Mouse (Mus musculus): ENCODE results near the gene Ropn1l.

Ropn1l gene

DNA sequence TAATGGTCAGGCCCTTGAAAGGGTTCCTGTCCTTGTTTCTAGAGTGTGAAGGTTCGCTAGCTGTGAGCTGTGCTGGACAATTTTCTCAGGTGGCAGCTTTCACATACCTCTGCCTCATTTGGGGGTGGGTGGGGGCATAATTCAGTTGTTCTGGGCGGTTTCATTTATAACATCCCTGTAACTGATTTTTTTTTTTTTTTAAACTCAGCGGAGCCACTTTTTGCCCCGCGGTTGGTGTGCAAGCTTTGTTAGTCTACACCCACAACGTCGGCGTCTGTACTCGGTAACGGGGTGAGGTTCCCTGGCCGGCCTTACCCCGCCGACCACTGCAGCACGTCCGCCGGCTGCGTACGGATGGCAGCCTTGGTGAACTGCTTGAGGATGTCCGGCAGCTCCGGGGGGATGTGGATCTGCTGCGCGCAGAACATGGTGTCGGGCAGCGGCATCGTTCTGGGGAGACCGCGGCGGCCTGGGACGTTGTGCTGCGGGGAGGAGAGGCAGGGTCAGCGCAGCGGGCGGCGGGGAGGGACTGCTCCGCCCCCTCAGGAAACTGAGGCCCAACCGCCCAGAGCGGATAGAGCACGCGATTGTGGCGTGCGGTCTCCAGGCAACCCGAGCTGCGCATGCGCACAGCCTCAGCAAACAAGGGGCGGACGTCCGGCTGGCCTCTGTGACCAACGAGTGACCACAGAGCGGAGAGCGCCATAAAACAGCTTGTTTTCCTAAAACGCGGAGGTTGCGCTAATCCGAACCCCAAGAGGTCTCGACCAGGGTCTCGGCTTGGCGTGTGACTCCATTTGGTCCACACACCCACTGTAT, at the start of gene Ropn1l:
Ropn1l (minus strand) TSS at position 640 of the 819 bp plus-strand sequence.
- DNase-seq (ENCODE audit: low spot score), result peak; percentile 94

DNA sequence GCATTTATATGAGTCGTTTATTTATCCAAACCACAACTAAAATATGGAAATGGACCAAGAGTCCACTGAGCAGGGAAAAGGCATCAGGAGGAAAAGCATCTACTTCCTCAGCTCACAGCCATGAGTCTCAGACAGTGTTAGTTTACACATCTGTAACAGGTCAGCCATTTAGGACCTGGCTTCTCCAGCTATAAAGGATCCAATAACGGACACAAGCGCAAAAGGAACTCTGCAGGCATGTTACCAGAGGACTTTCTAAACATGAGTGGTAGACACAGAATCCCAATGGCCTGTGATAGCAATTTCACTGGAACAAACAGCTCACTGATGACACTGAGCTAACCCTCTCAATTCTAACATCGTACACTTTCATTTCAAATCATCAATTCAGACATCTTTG, 49.5 kb upstream of the Ropn1l start:
- DNase-seq (ENCODE audit: low spot score), result no peak

DNA sequence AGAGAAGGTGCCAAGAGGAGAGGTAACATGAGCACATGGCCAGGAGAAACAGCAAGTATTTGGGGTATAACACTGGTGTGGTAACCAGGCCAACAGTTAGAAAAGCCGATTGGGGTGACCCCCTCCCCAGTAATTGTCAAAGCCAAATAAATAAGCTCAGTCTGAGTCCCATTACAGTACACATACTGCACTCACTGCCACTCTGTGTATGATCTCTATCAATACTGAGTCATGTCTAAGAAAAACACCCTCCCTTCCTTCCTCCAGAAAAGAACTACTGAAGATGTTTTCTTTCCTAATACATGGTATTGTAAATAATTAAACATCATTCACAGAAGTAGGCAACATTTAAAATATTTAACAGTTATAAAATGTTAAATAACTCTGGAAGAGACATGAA, 48.8 kb upstream of the Ropn1l start:
- DNase-seq (ENCODE audit: low spot score), result no peak

DNA sequence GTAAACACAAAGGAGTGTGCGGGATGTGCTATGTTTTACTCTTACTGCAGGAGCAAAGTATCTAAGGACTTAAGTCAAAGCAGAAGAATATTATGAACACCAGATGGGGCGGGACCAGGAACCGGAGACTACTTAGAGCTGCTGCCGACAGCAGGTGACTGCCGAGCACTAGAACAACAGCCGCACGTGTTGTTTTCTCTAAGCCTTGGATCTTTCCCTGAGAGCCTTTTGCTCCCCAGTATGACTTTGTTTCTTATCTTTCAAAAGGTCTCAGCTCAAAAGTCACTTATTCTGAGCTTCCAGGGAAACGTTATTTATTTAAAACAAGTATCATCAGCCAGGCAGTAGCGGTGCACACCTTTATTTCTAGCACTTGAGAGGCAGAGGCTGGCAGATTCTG, 41.3 kb upstream of the Ropn1l start:
- no peak for DNase-seq (ENCODE audit: low spot score)

DNA sequence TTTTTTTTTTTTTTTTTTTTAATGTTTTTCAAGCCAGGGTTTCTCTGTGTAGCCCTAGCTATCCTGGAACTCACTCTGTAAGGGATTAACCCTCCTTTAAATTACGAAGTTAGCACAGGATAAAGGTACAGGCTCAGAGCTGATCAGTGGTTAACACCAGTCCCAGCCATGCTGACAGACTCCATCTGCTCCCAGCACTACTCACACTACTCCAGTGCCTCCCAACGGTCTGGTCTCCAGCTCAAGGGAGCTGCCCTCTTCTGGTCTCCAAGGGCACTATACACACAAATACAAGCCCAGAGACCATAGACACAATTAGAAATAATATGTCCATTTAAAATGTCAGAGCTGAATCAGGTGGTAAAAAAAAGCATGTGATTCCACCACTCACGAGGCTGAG, 40.8 kb upstream of the Ropn1l start:
- no peak for DNase-seq (ENCODE audit: low spot score)

DNA sequence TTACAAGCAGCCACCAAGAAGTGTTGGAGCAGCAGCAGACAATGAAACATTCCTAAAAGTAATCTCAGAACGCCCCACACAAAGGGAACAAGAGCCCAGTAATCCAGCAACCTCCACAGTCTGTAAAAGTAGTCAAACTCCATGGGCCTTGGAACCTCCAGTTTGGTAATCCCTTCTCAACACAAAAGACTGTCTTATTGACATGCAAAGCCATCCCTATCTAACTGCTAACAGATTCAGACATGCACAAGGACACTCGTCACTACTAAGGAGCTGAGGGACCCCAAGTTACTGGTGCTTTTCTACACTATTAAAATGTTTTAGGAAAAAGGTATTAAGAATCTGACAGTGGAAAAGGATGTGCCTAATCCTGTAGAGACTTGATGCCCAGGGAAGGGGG, 33.9 kb upstream of the Ropn1l start:
- no peak for DNase-seq (ENCODE audit: low spot score)

DNA sequence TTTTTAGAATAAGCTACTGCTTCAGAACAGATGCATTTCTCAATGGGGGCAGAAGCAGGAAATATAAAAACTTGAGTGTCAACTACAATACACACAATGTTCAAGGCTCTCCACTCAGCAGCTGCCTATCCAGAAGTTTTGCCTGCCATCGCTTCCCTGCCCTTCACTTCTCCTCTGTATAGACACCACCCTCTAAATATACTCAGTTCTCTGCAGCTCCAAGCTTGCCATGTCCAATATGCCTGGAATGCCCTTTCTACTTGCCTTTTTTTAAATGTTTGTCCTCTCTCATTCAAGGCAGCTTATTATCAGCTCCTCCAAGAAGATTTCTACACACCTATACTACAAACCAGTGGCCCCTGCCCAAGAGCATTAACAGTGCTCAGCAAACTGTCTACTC, 23.1 kb upstream of the Ropn1l start:
- no peak for DNase-seq (ENCODE audit: low spot score)

DNA sequence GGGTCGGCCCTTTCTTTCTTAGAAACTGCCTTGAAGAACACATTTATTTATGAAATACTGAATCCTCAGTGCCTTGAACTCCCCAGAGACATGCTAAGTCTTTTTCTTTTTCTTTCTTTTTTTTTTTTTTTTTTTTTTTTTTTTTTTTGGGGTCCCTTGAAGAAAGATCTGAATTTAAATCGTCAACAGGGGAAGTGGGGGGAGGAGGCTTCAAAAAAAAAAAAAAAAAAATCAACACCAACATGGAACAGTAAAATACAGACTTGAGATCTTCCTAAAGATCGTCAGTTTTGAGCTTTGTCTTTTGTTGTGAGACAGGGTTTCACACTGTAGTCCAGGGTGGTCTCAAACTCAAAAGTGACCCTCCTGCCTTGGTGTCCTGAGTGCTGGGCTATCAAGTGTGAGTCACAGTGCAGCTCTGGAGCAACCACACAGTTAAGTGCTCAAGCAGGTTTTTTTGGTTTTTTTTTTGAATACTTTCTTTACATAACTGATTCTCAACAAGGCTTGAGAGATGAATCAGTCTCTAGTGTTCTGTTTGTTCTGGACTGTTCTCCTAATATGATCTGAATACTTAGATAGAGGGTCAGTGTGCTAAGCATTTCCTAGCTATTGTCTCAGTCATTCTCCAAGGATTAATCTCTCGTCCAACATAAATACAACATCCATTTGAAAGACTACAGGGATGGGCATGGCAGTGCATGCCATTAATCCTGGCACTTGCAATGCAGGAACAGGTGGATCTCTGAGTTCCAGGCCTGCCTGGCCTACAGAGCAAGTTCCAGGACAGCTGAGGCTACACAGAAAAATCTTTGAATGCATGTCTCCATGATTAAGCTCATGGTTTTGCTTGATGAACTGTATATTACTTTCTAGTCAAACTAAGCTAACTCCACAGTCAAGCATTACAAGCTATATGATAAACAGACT, 19.4 kb upstream of the Ropn1l start:
- no peak for DNase-seq (ENCODE audit: low spot score)

DNA sequence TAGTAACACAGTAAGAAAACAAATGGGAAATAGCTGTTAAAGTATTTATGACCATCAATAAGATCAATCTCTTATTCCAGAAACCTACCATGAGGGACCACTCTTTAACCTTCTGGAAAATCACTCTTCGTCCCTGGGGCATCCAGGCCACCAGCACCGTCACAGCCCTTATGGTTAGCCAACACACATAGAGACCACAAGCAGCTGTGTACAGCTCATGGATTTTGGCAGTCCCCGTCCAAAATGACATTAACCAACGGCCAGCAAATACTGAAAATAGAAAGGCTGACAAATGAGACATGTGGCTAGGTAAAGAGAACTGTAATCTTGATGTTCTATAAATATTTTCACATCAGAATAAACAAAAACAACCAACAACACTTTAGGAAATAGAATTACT, 18.0 kb upstream of the Ropn1l start:
- DNase-seq (ENCODE audit: low spot score), result no peak

DNA sequence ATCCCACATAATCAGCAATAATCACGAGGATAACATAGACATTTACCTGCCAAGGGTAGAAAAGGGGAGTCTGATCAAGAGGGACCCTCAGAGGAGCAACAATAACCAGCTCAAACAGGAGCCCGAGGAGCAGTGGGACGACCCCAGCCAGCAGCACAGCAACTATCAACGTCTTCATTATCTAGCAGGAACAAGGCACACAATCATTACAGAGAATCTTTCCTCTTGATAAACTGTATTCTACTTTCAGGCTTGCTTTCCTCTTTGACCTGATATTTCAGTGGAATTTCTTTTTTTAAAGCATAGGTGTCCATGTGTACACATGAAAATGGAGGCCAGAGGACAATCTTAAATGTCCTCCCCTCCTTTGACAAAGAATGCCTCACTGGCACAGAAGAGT, 16.0 kb upstream of the Ropn1l start:
- DNase-seq (ENCODE audit: low spot score), result no peak

DNA sequence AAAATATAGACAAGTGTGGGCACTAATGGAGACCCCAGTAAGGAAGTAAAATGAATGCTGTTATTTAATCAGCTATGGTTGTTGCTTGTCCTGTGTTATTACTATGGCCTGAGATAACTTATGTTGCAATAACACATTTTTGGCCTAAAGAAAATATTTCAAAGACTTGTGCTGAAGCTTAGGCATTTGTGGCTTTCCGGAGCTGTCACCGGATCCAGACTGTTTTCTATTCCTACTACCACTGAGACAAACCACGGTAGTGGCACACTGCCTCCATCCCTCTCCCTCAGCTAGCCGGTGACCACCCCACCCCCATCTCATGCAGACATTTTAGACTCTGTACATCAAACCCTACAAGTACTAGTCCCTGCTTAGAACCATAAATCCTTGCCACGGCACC, 15.3 kb upstream of the Ropn1l start:
- no peak for DNase-seq (ENCODE audit: low spot score)

DNA sequence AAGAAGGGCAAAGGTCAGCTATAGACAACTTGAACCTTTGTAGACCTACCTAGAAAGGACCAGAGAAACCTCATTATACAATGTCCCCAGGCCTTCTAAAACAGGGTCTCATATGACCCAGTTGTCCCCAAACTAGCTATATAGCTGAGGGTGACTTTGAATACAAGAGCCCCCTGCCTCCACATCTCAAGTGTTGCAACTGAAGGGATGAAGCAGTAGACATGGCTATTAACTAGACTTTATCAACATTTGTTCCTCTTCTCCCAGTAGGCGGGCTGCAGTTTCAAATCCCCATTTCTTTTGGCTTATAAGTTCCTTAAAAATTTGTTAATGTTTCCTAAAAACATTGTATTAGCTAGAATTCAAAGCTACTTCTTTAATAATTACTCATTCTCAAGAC, 13.2 kb upstream of the Ropn1l start:
- DNase-seq (ENCODE audit: low spot score), result no peak

DNA sequence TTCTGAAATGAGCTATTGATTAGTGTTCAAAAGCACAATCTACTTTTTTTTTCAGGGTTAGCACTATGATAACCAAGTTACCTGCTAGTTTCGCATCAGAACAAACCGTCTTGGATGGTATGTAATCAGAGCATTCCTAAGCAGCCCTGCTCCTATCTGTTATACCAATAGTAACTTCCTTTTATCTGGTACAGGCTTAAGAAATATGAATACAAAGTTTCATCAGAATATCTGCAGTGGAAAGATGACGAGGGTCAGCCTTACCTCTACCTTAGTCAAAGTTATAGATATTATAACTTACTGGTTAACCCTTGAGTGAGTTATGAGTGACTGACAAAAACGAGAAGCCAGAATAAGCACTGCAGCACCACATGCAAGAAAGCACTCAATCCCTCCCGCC, 12.8 kb upstream of the Ropn1l start:
- no peak for DNase-seq (ENCODE audit: low spot score)

DNA sequence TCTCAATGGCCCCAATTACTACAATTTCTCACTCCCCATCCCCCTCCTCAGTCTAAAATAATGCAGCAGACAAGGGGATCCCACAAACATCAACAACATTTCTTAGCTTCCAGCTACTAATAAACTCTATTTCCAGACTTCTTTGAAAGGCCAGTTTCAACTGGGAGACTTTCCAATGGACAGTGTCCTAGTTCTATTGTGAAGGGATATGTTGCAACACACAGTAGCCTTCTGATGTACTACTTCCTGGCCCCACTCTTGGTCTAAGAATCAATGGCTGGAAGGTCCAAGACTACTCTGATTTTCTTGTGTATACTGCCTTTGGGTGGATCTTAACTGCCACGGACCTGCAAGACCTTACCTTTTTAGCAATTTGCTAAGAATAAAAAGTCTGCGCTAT, 12.3 kb upstream of the Ropn1l start:
- no peak for DNase-seq (ENCODE audit: low spot score)

DNA sequence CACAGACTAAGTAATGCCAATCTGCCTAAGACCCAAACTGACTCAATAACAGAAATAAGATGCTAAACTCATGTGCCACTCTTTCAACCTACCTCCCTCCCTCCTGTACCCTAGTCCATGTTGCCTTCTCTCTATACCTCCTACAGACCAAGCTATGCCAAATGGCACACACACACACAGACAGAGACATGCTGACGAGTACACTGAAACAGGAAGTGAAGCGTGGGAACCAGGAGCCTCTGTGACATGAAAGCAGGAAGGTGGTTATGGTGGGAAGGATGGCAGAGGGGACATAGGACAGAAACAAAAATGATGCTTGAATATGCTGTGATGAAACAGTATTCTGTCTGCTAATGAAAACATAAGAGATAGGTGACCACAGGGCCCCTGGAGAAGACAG, 7.0 kb upstream of the Ropn1l start:
- no peak for DNase-seq (ENCODE audit: low spot score)

DNA sequence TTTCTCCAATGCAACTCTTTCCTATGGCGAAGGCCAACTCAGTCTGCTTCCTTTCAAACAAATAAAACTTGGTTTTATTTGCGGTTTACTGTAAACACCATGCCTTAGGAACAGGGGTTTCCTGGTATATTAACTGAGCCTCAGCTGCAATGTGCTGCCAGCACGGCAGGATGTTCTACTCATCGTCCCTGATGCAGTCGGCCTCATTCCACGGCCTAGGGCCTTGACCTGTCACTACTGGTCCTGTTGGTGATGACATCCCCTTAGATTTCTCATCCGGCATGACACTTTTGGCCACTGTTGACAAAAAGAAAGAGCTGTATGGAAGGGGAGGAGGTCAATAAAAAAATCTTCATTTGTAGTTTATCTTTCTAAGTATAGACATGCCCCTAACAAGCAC, 4.5 kb upstream of the Ropn1l start:
- no peak for DNase-seq (ENCODE audit: low spot score)

DNA sequence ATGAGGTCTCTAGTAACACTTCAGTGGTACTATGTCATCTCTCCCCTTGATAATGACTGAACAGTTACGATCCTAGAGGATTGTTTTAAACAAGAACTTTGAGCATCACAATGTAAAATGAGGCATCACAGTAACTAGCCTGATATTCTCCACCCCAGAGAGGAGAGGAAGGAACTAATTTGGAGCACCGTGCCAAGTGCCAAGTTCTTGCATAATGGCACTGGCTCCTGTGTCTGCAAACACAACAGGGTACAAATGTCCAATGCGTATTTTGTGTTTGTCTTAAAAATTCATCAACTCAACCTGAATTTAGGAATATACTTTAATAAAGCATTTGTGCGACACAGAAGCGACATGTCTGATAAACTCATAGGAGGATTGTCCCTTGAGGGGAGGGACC, 2.8 kb upstream of the Ropn1l start:
- DNase-seq (ENCODE audit: low spot score), result no peak

DNA sequence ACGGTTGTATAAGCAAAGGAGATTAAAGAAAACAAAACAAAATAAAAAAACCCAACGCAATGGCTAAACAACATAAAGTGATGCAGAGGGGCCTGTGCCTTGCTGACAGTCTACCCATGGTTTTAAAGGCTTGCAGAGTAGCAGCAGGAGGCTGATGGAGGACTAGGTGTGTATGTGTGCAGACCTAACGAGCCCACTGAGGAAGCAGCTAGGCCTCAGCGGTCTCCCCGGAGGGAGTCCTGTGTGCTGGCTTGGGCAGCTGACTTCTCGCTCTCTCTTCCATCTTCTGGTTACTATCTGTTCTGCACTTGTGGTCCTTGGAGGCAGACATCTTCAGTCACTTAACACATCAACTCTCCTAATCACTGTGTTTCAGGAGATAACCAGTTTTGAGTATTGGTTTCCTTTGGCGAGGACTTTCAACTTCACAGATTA, 1.3 kb upstream of the Ropn1l start:
- DNase-seq (ENCODE audit: low spot score), result no peak

DNA sequence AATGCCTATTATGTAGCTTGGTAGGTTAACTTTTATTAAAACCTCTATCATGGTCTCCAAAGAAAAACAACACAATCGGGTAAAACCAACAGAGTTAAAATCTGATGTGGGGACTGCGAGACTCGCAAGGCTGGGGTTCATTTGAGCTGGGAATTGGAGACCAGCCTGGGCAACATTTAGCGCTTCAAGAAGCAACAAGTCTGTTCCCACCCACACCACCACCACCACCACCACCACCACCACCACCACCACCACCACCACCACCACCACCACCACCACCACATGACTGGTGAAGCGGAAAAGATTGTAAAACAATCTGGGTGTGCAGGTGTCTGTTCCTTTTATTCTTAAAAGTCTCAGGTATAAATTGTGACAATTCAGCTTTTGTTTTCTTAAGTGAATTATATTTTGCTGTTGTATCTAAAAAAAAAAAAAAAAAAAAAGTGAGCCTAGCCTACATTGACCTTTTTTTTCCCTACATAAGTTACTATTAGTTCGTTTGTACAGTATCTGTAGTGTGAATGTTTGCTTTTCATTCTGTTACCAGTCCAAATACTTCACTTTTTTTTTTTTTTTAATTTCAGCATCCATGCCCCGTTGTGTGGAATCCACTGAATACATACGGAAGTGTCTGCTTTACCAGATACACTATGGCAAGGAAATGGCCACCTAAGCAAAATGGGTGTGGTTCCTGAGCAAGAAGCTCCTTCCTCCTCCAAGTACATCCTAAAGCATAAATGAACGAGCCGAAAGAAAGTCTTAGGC, 741 bp upstream of the Ropn1l start:
- no peak for DNase-seq (ENCODE audit: low spot score)

DNA sequence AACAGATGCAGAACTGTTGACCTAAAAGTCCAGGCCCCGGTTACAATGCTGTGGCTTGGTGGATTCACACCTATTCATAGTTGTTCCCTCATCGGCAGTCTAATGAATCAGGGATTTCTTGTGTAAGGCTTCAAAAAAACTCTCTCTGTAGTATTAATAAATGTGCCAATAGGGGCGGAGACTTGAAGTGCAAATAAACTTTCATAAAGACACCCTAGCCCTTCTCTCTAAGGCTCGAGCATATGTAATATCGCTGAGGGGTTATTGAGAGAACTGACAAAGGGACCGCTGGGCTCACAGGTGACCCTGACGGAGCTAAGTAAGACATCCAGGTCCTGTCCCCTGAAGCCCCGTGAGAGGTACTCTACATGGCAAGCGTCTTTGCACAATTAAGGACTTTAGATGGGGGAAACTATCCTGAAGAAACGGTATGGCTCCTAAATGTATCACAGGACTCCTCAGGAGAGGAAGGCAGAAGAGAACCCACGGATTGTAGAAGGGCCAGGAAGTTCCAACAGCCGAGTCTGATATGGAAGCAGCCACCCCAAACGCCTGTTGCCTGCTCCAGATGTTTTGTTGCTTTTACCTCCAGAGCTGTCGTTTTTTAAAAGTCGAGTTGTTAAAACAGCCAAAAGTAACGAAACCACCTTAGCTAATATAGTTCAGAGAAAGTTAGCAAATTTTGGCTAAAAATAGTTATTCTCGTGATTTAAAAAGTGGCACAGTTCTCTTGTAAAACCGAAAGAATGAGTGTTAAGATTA, 1.0 kb downstream of the Ropn1l start:
- no peak for DNase-seq (ENCODE audit: low spot score)

DNA sequence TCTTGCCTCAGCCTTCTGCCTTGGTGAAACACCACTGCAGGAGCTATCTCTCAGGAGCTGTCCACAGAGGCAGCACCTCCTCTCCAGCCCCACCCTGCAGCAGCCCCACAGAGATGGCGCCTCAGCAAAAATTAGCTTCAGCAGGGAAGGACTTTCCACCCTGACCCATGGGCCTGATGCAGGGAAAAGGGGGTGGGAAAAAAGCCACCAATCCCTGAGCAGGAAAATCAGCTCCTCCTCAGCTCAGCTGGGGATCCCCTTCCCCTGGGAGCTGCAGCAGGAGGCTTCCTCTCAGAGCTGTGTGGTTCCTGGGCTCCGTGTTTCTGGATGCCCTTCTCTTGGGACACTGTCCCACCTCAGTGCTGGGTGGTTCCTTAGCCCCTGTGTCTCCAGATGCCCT, 3.8 kb downstream of the Ropn1l start:
- DNase-seq (ENCODE audit: low spot score), result peak; percentile 26

DNA sequence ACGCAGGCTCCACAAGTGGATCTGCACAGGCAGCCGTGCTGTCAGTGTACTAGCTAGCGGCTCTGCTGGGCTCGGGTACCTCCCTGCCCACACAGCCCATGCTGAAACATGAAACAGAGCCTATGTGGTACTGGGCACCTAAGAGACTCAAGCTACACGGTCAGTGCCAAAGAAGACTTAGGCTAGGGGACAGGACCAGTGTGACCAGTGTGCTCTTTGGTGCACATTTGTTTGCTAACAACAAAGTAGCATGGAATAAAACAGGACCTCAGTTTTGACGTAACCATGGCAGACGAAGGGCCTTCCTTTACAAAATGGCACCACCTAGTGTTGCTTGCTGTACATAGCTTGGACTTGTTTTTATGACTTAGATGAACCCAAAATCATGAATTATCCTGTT, 6.4 kb downstream of the Ropn1l start:
- DNase-seq (ENCODE audit: low spot score), result peak; percentile 22

Measured in yolk sac, embryonic 10.5 days (tissue).